10 mouse cellular contexts compared by ENCODE assay signal in the genomic region with DNA sequence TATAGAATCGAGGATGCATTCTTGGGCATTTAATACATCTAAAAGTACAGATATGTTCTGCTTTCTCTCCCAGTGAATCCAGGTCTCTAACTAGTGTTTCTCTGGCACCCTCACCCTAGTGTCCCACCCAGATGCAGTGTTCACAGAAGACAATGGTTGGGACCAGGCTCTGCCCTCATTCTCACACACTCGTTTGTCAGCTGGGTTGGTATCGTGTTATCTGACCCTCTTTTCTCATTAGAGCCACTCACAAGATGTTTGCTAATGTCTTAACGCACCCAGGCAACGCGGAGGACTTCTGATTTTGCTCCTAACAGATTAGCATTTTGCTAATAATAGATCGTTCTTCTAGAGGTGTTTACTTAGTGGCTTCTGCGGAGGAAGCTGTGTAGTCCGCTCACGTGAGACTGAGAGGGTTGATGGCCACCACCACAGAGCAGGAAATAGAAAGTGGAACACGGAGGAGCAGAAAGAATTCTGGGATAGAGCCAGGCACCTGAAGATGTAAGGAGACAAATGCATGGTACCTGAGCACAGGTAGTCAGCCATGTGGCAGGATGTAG. TPM values are rescaled to one million over a fixed set of nuclear protein-coding genes. Genes with fewer than 3 reads are reported as not detected.
DNase-seq lines count a peak whose midpoint lies in the region; ATAC-seq and TF ChIP-seq lines count a peak whose summit lies in the region.
"Had no signal": no experiment of that assay in that cellular context is flagged by ENCODE, and none has a peak within 500 bp of the region (broad histone marks: within the 10 kb centered on the region; RNA-seq: fewer than 3 reads in every experiment).

No protein-coding gene starts in this region.

- no peaks in the 10 kb centered on the region for H3K36me3 ChIP-seq in liver, embryonic 12.5 days
- H3K36me3 ChIP-seq in hindbrain, embryonic 12.5 days: no peaks in the 10 kb centered on the region
- H3K36me3 ChIP-seq: forebrain, embryonic 10.5 days had no signal

- H3K27ac ChIP-seq in left cerebral cortex, adult 2 months: peak overlapping the region; percentile 20; the same call in 1 of the 2 replicates
- H3K27ac ChIP-seq in liver, embryonic 12.5 days: no peak overlapping the region
- no peak overlapping the region for H3K27ac ChIP-seq in hindbrain, embryonic 12.5 days
- H3K27ac ChIP-seq: forebrain, embryonic 10.5 days had no signal

- WGBS in liver, embryonic 12.5 days (ENCODE audit: insufficient replicate concordance): 25% methylated on average over 11 of the region's 11 CpGs
- 75% methylated on average over 11 of the region's 11 CpGs for WGBS in hindbrain, embryonic 12.5 days

- no peak; the same call in 1 of the 2 replicates for ATAC-seq in liver, embryonic 12.5 days
- ATAC-seq in megakaryocyte-erythroid progenitor cell, adult 5-6 weeks (replicated peaks; ENCODE audit: low FRiP score, low TSS enrichment, poor library complexity, severe bottlenecking): peak; percentile 76
- no peak for ATAC-seq in hindbrain, embryonic 12.5 days (ENCODE audit: low FRiP score)

- H3K9me3 ChIP-seq in liver, embryonic 12.5 days (replicated peaks): no peaks in the 10 kb centered on the region
- no peaks in the 10 kb centered on the region for H3K9me3 ChIP-seq in hindbrain, embryonic 12.5 days (replicated peaks)
- H3K9me3 ChIP-seq: forebrain, embryonic 10.5 days had no signal

- no peaks in the 10 kb centered on the region for H3K27me3 ChIP-seq in liver, embryonic 12.5 days (replicated peaks)
- H3K27me3 ChIP-seq in hindbrain, embryonic 12.5 days: no peaks in the 10 kb centered on the region

- peak overlapping the region; percentile 38 for H3K4me2 ChIP-seq in liver, embryonic 12.5 days
- no peak overlapping the region for H3K4me2 ChIP-seq in hindbrain, embryonic 12.5 days (replicated peaks)

- H3K4me3 ChIP-seq in left cerebral cortex, adult 2 months: no peak overlapping the region
- no peak overlapping the region for H3K4me3 ChIP-seq in liver, embryonic 12.5 days
- H3K4me3 ChIP-seq in hindbrain, embryonic 12.5 days: no peak overlapping the region
- H3K4me3 ChIP-seq: forebrain, embryonic 10.5 days had no signal

- DNase-seq in left cerebral cortex, adult 2 months (ENCODE audit: extremely low spot score in 1 of 2, low spot score in 2 of 2): no peak
- DNase-seq in left cerebral cortex, adult 11 months (ENCODE audit: low spot score): no peak
- DNase-seq in brain, adult 2 months (ENCODE audit: low read depth, low spot score): peak; percentile 47
- no peak for DNase-seq in layer of hippocampus, adult 11-12 months (ENCODE audit: low spot score)
- no peak for DNase-seq in right cerebral cortex, postnatal 25 days
- DNase-seq: adrenal gland, postnatal 10 days had no signal

- no peak for TF ChIP-seq CTCF in left cerebral cortex, adult 2 months (IDR thresholded peaks at IDR 0.05)

- intact Hi-C loops in left cerebral cortex, adult 2 months (cut with DNase I): no loop called here

- H3K9ac ChIP-seq in liver, embryonic 12.5 days: no peak overlapping the region
- no peak overlapping the region for H3K9ac ChIP-seq in hindbrain, embryonic 12.5 days

- H3K4me1 ChIP-seq in liver, embryonic 12.5 days: peaks cover 28% of the 10 kb centered on the region
- H3K4me1 ChIP-seq in hindbrain, embryonic 12.5 days: peaks cover 10% of the 10 kb centered on the region; the same call in 1 of the 2 replicates

RNA-seq across cellular contexts. Expression of a gene that starts 30.6 kb away (rescaled TPM):
- total RNA-seq in left cerebral cortex, adult 2 months (2021): 100 to 1,000 TPM; 868 to 887 TPM
- 25.3 and 27.8 TPM in 2 replicates for polyA plus RNA-seq in liver, embryonic 12.5 days (2016; fragmentation: Nextera tagmentation; extraction: Ambion mirVana)
- total RNA-seq in megakaryocyte-erythroid progenitor cell, adult 5-6 weeks (2014; fragmentation: Nextera tagmentation): 19.5 and 19.6 TPM in 2 replicates
- total RNA-seq in megakaryocyte-erythroid progenitor cell, adult 5-6 weeks (2017): 20.2 and 34.7 TPM in 2 replicates
- 127 and 145 TPM in 2 replicates for polyA plus RNA-seq in hindbrain, embryonic 12.5 days (2016; fragmentation: Nextera tagmentation; extraction: Ambion mirVana)

Comparison
In these comparisons a context has a peak if more than half of its experiments do, and no peak if none do; other contexts are left out.
1. RNA of a gene that starts 30.6 kb away (total RNA-seq): 868 to 887 TPM in left cerebral cortex, adult 2 months; 19.5 to 34.7 TPM in megakaryocyte-erythroid progenitor cell, adult 5-6 weeks; every median in the first group is over 10 times any median in the second.